ENCODE assay signal across 23 mouse cellular contexts in genomic region chr10:80895100-80895499, GRCm38 (mm10). TPM values are rescaled to one million over a fixed set of nuclear protein-coding genes. Genes with fewer than 3 reads are reported as not detected.
DNase-seq lines count a peak whose midpoint lies in the region; ATAC-seq lines count a peak whose summit lies in the region.
"Had no signal": no experiment of that assay in that cellular context is flagged by ENCODE, and none has a peak within 500 bp of the region (broad histone marks: within the 10 kb centered on the region; RNA-seq: fewer than 3 reads in every experiment).

No protein-coding gene starts in this region.

- peaks cover 25% of the 10 kb centered on the region for H3K4me1 ChIP-seq in hindbrain, embryonic 13.5 days (replicated peaks)
- peaks cover 20% of the 10 kb centered on the region for H3K4me1 ChIP-seq in hindbrain, embryonic 12.5 days
- peaks cover 8% of the 10 kb centered on the region for H3K4me1 ChIP-seq in midbrain, embryonic 11.5 days (ENCODE audit: control insufficient read depth, insufficient read depth, low read length)
- peaks cover 10% of the 10 kb centered on the region for H3K4me1 ChIP-seq in midbrain, embryonic 16.5 days (ENCODE audit: control insufficient read depth, insufficient read depth, low read length)

- WGBS in hindbrain, embryonic 13.5 days: 87% methylated on average over 7 of the region's 7 CpGs
- WGBS in hindbrain, embryonic 12.5 days: 90% methylated on average over 7 of the region's 7 CpGs
- 88% methylated on average over 7 of the region's 7 CpGs for WGBS in midbrain, embryonic 11.5 days
- WGBS in midbrain, embryonic 16.5 days: 93% methylated on average over 7 of the region's 7 CpGs

- no peak overlapping the region for H3K4me3 ChIP-seq in hindbrain, embryonic 13.5 days
- H3K4me3 ChIP-seq in hindbrain, embryonic 12.5 days: no peak overlapping the region
- H3K4me3 ChIP-seq in midbrain, embryonic 11.5 days (ENCODE audit: low read depth, low read length): no peak overlapping the region
- no peak overlapping the region for H3K4me3 ChIP-seq in midbrain, embryonic 16.5 days (ENCODE audit: low read depth, low read length)
- H3K4me3 ChIP-seq: forebrain, embryonic 10.5 days; forebrain, embryonic 13.5 days; heart, adult 2 months; heart, embryonic 10.5 days; heart, embryonic 13.5 days; intestine, embryonic 15.5 days had no signal

- H3K36me3 ChIP-seq in hindbrain, embryonic 13.5 days: peaks cover 13% of the 10 kb centered on the region
- H3K36me3 ChIP-seq in hindbrain, embryonic 12.5 days: peaks cover 20% of the 10 kb centered on the region; the same call in 1 of the 2 replicates
- no peaks in the 10 kb centered on the region for H3K36me3 ChIP-seq in midbrain, embryonic 11.5 days (ENCODE audit: control insufficient read depth, insufficient read depth, low read length)
- H3K36me3 ChIP-seq in midbrain, embryonic 16.5 days (ENCODE audit: control insufficient read depth, insufficient read depth, low read length): peaks cover 3% of the 10 kb centered on the region; the same call in 1 of the 2 replicates

- ATAC-seq in hindbrain, embryonic 13.5 days (ENCODE audit: low FRiP score): no peak
- ATAC-seq in hindbrain, embryonic 12.5 days (ENCODE audit: low FRiP score): no peak
- ATAC-seq in midbrain, embryonic 11.5 days (ENCODE audit: low FRiP score): no peak
- ATAC-seq in midbrain, embryonic 16.5 days: no peak
- ATAC-seq: activated CD4-positive, CD25-positive, alpha-beta regulatory T cell, adult 4 months; forebrain, embryonic 13.5 days; forebrain, embryonic 16.5 days; hindbrain, embryonic 16.5 days; intestine, embryonic 15.5 days had no signal

- peak overlapping the region; percentile 19; the same call in 1 of the 2 replicates for H3K9ac ChIP-seq in hindbrain, embryonic 13.5 days
- H3K9ac ChIP-seq in hindbrain, embryonic 12.5 days: no peak overlapping the region
- H3K9ac ChIP-seq in midbrain, embryonic 11.5 days (ENCODE audit: low read length): no peak overlapping the region
- H3K9ac ChIP-seq in midbrain, embryonic 16.5 days (ENCODE audit: low read depth, low read length): no peak overlapping the region
- H3K9ac ChIP-seq: forebrain, embryonic 13.5 days; heart, embryonic 13.5 days; intestine, embryonic 15.5 days had no signal

- peaks cover 1% of the 10 kb centered on the region for H3K27me3 ChIP-seq in hindbrain, embryonic 13.5 days
- H3K27me3 ChIP-seq in hindbrain, embryonic 12.5 days: 0 out of 2 replicates have a peak, but pooled peaks cover 3% of the 10 kb centered on the region
- H3K27me3 ChIP-seq in midbrain, embryonic 11.5 days (ENCODE audit: control insufficient read depth, insufficient read depth, low read length): no peaks in the 10 kb centered on the region
- H3K27me3 ChIP-seq in midbrain, embryonic 16.5 days (ENCODE audit: control insufficient read depth, insufficient read depth, low read depth, low read length): no peaks in the 10 kb centered on the region
- H3K27me3 ChIP-seq: forebrain, embryonic 13.5 days had no signal

- no peaks in the 10 kb centered on the region for H3K9me3 ChIP-seq in hindbrain, embryonic 13.5 days
- H3K9me3 ChIP-seq in hindbrain, embryonic 12.5 days (replicated peaks): no peaks in the 10 kb centered on the region
- H3K9me3 ChIP-seq in midbrain, embryonic 11.5 days (ENCODE audit: control insufficient read depth, low read length): no peaks in the 10 kb centered on the region
- no peaks in the 10 kb centered on the region for H3K9me3 ChIP-seq in midbrain, embryonic 16.5 days (replicated peaks; ENCODE audit: control insufficient read depth, low read length, poor library complexity, severe bottlenecking)
- H3K9me3 ChIP-seq: forebrain, embryonic 13.5 days; heart, embryonic 13.5 days; intestine, embryonic 15.5 days had no signal

- no peak overlapping the region for H3K27ac ChIP-seq in hindbrain, embryonic 13.5 days
- no peak overlapping the region for H3K27ac ChIP-seq in hindbrain, embryonic 12.5 days
- no peak overlapping the region for H3K27ac ChIP-seq in midbrain, embryonic 11.5 days (ENCODE audit: low read depth, low read length)
- H3K27ac ChIP-seq in midbrain, embryonic 16.5 days (ENCODE audit: low read length): no peak overlapping the region
- H3K27ac ChIP-seq: forebrain, embryonic 10.5 days; forebrain, embryonic 13.5 days; heart, adult 2 months; heart, embryonic 10.5 days; heart, embryonic 13.5 days; intestine, embryonic 15.5 days had no signal

- DNase-seq in cerebellum, adult 11-12 months: peak; percentile 43
- DNase-seq in cerebellum, adult 8-10 months: no peak
- DNase-seq in midbrain, embryonic 11.5 days (ENCODE audit: low spot score, missing footprints): peak; percentile 70
- DNase-seq: adrenal gland, adult 8-10 months; adrenal gland, postnatal 25 days; cerebellum, adult 18-20 months; gastrocnemius, postnatal 10 days; gastrocnemius, postnatal 36 days; heart, adult 2 months; heart, postnatal 14 days; heart, postnatal 4 days had no signal

- no peak overlapping the region for H3K4me2 ChIP-seq in hindbrain, embryonic 13.5 days
- H3K4me2 ChIP-seq in hindbrain, embryonic 12.5 days (replicated peaks): no peak overlapping the region
- no peak overlapping the region for H3K4me2 ChIP-seq in midbrain, embryonic 11.5 days
- H3K4me2 ChIP-seq in midbrain, embryonic 16.5 days (ENCODE audit: low read length): no peak overlapping the region
- H3K4me2 ChIP-seq: forebrain, embryonic 13.5 days; heart, embryonic 13.5 days; intestine, embryonic 15.5 days had no signal

RNA-seq across cellular contexts. Expression of gene Timm13, which starts 5.7 kb away (rescaled TPM):
- 333 and 336 TPM in 2 replicates for polyA plus RNA-seq in hindbrain, embryonic 13.5 days (2015; fragmentation: Nextera tagmentation; extraction: Ambion mirVana)
- 271 and 305 TPM in 2 replicates for polyA plus RNA-seq in hindbrain, embryonic 12.5 days (2016; fragmentation: Nextera tagmentation; extraction: Ambion mirVana)
- polyA plus RNA-seq in midbrain, embryonic 11.5 days (2014; fragmentation: Nextera tagmentation; extraction: Ambion mirVana): 321 and 347 TPM in 2 replicates
- polyA plus RNA-seq in midbrain, embryonic 16.5 days (2015; fragmentation: Nextera tagmentation; extraction: Ambion mirVana): 297 and 316 TPM in 2 replicates

RNA-seq across cellular contexts. Expression of gene Lmnb2, which starts 22.9 kb away (rescaled TPM):
- polyA plus RNA-seq in hindbrain, embryonic 13.5 days (2015; fragmentation: Nextera tagmentation; extraction: Ambion mirVana): 41.5 and 43.9 TPM in 2 replicates
- 56.8 and 57.9 TPM in 2 replicates for polyA plus RNA-seq in hindbrain, embryonic 12.5 days (2016; fragmentation: Nextera tagmentation; extraction: Ambion mirVana)
- 19.4 and 19.7 TPM in 2 replicates for polyA plus RNA-seq in midbrain, embryonic 11.5 days (2014; fragmentation: Nextera tagmentation; extraction: Ambion mirVana)
- 40.4 and 45.5 TPM in 2 replicates for polyA plus RNA-seq in midbrain, embryonic 16.5 days (2015; fragmentation: Nextera tagmentation; extraction: Ambion mirVana)

RNA-seq across cellular contexts. Expression of gene Tmprss9, which starts 23.5 kb away (rescaled TPM):
- polyA plus RNA-seq in hindbrain, embryonic 13.5 days (2015; fragmentation: Nextera tagmentation; extraction: Ambion mirVana): 0.13 and 0.17 TPM in 2 replicates
- polyA plus RNA-seq in hindbrain, embryonic 12.5 days (2016; fragmentation: Nextera tagmentation; extraction: Ambion mirVana): 0.08 TPM in 2 replicates
- not detected in 2 replicates for polyA plus RNA-seq in midbrain, embryonic 11.5 days (2014; fragmentation: Nextera tagmentation; extraction: Ambion mirVana)
- 0.10 and 0.16 TPM in 2 replicates for polyA plus RNA-seq in midbrain, embryonic 16.5 days (2015; fragmentation: Nextera tagmentation; extraction: Ambion mirVana)
- polyA plus RNA-seq: activated CD4-positive, CD25-positive, alpha-beta regulatory T cell, adult 4 months; forebrain, embryonic 10.5 days; heart, embryonic 10.5 days; heart, embryonic 16.5 days had no signal

RNA-seq across cellular contexts. Expression of gene Gadd45b, which starts 34.8 kb away (rescaled TPM):
- polyA plus RNA-seq in hindbrain, embryonic 13.5 days (2015; fragmentation: Nextera tagmentation; extraction: Ambion mirVana): 8.0 and 8.1 TPM in 2 replicates
- polyA plus RNA-seq in hindbrain, embryonic 12.5 days (2016; fragmentation: Nextera tagmentation; extraction: Ambion mirVana): 11.8 and 15.8 TPM in 2 replicates
- 10.1 and 11.3 TPM in 2 replicates for polyA plus RNA-seq in midbrain, embryonic 11.5 days (2014; fragmentation: Nextera tagmentation; extraction: Ambion mirVana)
- 6.4 and 7.1 TPM in 2 replicates for polyA plus RNA-seq in midbrain, embryonic 16.5 days (2015; fragmentation: Nextera tagmentation; extraction: Ambion mirVana)

RNA-seq across cellular contexts. Expression of gene Sppl2b, which starts 40.0 kb away (rescaled TPM):
- polyA plus RNA-seq in hindbrain, embryonic 13.5 days (2015; fragmentation: Nextera tagmentation; extraction: Ambion mirVana): 63.6 and 68.8 TPM in 2 replicates
- 56.6 and 58.8 TPM in 2 replicates for polyA plus RNA-seq in hindbrain, embryonic 12.5 days (2016; fragmentation: Nextera tagmentation; extraction: Ambion mirVana)
- polyA plus RNA-seq in midbrain, embryonic 11.5 days (2014; fragmentation: Nextera tagmentation; extraction: Ambion mirVana): 19.7 and 24.0 TPM in 2 replicates
- 82.4 and 84.1 TPM in 2 replicates for polyA plus RNA-seq in midbrain, embryonic 16.5 days (2015; fragmentation: Nextera tagmentation; extraction: Ambion mirVana)
